Mouse (Mus musculus): Measurements from ENCODE around the gene Fam198a. TPM values are rescaled to one million over a fixed set of nuclear protein-coding genes. Genes with fewer than 3 reads are reported as not detected.

The Fam198a gene
- total and polyA plus RNA-seq, 2 experiments = 4.0 to 4.4 TPM

DNA sequence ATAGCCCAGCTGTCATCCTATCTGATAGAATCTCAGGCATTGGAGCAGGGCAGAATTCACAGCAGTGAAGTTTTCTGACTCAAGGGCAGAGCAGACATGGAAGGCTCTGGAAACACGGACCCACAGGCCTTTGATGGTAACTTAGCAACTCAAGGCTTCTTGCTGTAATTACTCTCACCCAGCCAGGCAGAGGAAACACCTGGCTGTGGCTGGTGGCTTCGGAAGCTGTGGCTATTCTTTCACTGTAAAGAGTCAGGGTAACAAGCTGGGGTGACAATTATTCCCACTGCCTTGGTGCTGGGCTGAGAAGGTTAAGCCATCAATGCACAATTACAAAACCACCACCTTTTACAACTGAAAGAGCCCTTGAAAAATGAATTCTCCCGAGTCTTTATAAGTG lies 42.3 kb downstream of the Fam198a start:
- 90% methylated on average over 3 of the region's 3 CpGs for WGBS
- Histone ChIP-seq H3K4me1 (ENCODE audit: control insufficient read depth, insufficient read depth, low read length) (no peaks in the 10 kb centered on the region), H3K79me2 (ENCODE audit: control insufficient read depth, insufficient read depth, low read length) (no peaks in the 10 kb centered on the region; the same call in 1 of the 2 replicates), H3K9ac (ENCODE audit: low read depth, low read length) (no peak overlapping the region), H3K36me3 (ENCODE audit: control insufficient read depth, insufficient read depth, low read length) (no peaks in the 10 kb centered on the region), H3K27me3 (ENCODE audit: control insufficient read depth, insufficient read depth, low read length) (no peaks in the 10 kb centered on the region), H3K4me3 (ENCODE audit: insufficient read depth, low read depth, low read length) (no peak overlapping the region), H3K27ac (replicated peaks; ENCODE audit: insufficient read depth, low read depth, low read length) (no peak overlapping the region)
- no peak for DNase-seq (ENCODE audit: extremely low read depth, low read depth, low spot score)
- TF ChIP-seq CTCF (IDR thresholded peaks at IDR 0.05; ENCODE audit: low read depth, low read length) (no peak), POLR2A (IDR thresholded peaks at IDR 0.05; ENCODE audit: extremely low read depth, insufficient read depth, low read length) (no peak)

DNA sequence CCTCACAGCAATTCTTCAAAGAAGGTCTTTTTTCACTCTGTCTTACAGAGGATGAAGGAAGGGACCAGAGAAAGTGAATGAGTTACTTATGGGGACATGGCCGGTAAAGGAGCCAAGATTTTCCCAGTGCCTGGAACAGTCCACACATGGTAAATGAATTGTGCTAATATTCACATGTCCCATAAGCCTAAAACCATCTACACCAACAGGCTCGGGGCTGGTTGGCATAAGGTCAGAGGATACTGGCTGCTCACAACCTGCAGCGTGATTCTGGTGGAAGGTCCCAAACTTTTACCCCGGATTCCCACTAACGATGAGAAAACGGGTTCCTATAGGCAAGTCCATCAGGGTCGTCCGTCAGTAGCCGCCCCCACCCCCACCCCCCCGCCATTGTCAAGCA lies 44.3 kb downstream of the Fam198a start:
- no peaks in the 10 kb centered on the region for H3K4me1 ChIP-seq (ENCODE audit: control insufficient read depth, insufficient read depth, low read length)
- no peak overlapping the region for H3K9ac ChIP-seq (ENCODE audit: low read depth, low read length)
- TF ChIP-seq POLR2A (IDR thresholded peaks at IDR 0.05; ENCODE audit: extremely low read depth, insufficient read depth, low read length) (no peak), CTCF (IDR thresholded peaks at IDR 0.05; ENCODE audit: low read depth, low read length) (no peak)
- no peaks in the 10 kb centered on the region for H3K27me3 ChIP-seq (ENCODE audit: control insufficient read depth, insufficient read depth, low read length)
- H3K79me2 ChIP-seq (ENCODE audit: control insufficient read depth, insufficient read depth, low read length) = no peaks in the 10 kb centered on the region; the same call in 1 of the 2 replicates
- H3K27ac ChIP-seq (replicated peaks; ENCODE audit: insufficient read depth, low read depth, low read length) = no peak overlapping the region
- no peaks in the 10 kb centered on the region for H3K36me3 ChIP-seq (ENCODE audit: control insufficient read depth, insufficient read depth, low read length)
- WGBS = 21% methylated on average over 10 of the region's 10 CpGs
- peak overlapping the region; percentile 56; the same call in 1 of the 2 replicates for H3K4me3 ChIP-seq (ENCODE audit: insufficient read depth, low read depth, low read length)
- DNase-seq (ENCODE audit: extremely low read depth, low read depth, low spot score) = no peak

DNA sequence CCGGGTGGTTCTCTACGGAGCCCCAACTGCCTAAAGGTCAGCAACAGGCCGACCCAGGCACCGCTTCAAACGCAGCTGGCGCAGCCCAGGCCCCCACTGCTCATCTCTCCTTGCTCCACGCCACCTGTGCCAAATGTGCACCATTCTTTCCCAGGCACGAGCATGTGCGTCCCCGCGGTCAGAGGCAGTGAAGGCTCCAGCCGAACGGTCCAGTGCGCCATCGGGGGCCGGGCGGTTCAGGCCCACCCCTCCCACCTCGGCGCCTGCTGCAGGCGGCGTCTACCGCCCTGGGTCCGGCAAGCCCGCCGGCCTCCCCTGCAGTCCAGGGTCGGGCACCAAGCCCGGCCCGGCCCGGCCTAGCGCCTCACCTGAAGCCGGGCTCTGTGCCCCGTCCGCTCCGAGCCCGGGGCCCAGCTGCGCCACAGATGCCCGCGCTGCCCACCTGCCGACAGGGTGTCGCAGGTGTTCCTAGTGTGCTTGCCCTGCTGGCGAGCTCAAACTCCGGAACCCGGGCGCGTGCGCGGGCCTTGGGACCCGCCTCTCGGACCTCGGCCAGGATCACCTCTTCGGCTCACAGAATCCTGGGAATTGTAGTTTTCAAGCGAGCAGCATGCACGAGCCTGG lies 44.8 kb downstream of the Fam198a start:
- peak; percentile 78 for DNase-seq (ENCODE audit: extremely low read depth, low read depth, low spot score)
- no peaks in the 10 kb centered on the region for H3K36me3 ChIP-seq (ENCODE audit: control insufficient read depth, insufficient read depth, low read length)
- no peaks in the 10 kb centered on the region for H3K27me3 ChIP-seq (ENCODE audit: control insufficient read depth, insufficient read depth, low read length)
- no peaks in the 10 kb centered on the region; the same call in 1 of the 2 replicates for H3K79me2 ChIP-seq (ENCODE audit: control insufficient read depth, insufficient read depth, low read length)
- WGBS = 1% methylated on average over 53 of the region's 53 CpGs
- no peak for TF ChIP-seq CTCF (IDR thresholded peaks at IDR 0.05; ENCODE audit: low read depth, low read length)
- TF ChIP-seq POLR2A (IDR thresholded peaks at IDR 0.05; ENCODE audit: extremely low read depth, insufficient read depth, low read length) = 0 out of 2 replicates have a peak, but pooled peaks have one; percentile 25
- H3K4me1 ChIP-seq (ENCODE audit: control insufficient read depth, insufficient read depth, low read length) = no peaks in the 10 kb centered on the region
- peak overlapping the region; percentile 81 for H3K9ac ChIP-seq (ENCODE audit: low read depth, low read length)
- peak overlapping the region; percentile 56 for H3K4me3 ChIP-seq (ENCODE audit: insufficient read depth, low read depth, low read length)
- H3K27ac ChIP-seq (replicated peaks; ENCODE audit: insufficient read depth, low read depth, low read length) = no peak overlapping the region

DNA sequence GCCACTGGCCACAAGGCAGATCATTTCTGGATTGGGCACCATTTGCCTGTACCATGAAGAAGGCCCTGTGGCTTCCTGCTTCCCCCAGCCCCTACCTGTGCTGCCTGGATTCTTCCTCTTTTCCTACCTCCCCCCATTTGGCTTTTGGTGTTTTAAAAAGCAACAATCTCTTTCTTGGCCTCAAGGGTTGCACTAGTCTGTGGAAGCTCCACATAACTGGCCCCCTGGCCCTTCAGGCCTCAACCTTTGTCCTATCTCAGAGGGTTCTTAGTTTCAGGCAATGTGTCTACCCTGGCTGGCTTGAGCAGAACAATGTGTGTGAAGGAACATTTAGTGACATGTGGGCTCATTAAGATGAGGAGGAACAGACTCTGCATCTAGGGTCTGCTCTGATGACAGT lies 46.2 kb downstream of the Fam198a start, which contains the start of gene Pomgnt2:
Pomgnt2 (minus strand) TSS at position 101 of the 400 bp plus-strand sequence.
- Histone ChIP-seq H3K36me3 (ENCODE audit: control insufficient read depth, insufficient read depth, low read length) (no peaks in the 10 kb centered on the region), H3K4me1 (ENCODE audit: control insufficient read depth, insufficient read depth, low read length) (no peaks in the 10 kb centered on the region), H3K9ac (ENCODE audit: low read depth, low read length) (no peak within 1 kb of the TSS), H3K27me3 (ENCODE audit: control insufficient read depth, insufficient read depth, low read length) (no peaks in the 10 kb centered on the region), H3K4me3 (ENCODE audit: insufficient read depth, low read depth, low read length) (no peak within 1 kb of the TSS), H3K79me2 (ENCODE audit: control insufficient read depth, insufficient read depth, low read length) (no peaks in the 10 kb centered on the region; the same call in 1 of the 2 replicates), H3K27ac (replicated peaks; ENCODE audit: insufficient read depth, low read depth, low read length) (no peak within 1 kb of the TSS)
- no peak for DNase-seq (ENCODE audit: extremely low read depth, low read depth, low spot score)
- no peak for TF ChIP-seq CTCF (IDR thresholded peaks at IDR 0.05; ENCODE audit: low read depth, low read length)
- TF ChIP-seq POLR2A (IDR thresholded peaks at IDR 0.05; ENCODE audit: extremely low read depth, insufficient read depth, low read length) = no peak

DNA sequence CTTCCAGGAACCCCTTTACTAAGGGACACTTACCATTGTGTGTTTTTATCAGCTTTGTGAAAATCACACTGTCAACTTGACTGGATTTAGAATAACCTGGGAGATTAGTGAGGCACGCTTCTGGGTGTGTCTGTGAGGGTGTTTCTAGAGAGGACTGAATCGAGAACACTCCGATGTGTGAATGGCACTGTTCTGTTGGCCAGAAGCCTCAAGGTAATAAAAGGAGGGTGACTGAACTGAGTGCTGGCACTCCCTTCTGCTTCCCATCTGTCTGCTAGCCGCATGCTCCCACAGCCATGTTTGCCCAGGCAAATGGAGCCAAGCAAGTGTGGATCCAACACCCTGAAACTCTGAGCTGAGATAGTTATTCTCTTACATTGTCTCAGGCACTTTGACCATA lies 47.2 kb downstream of the Fam198a start:
- no peak for TF ChIP-seq POLR2A (IDR thresholded peaks at IDR 0.05; ENCODE audit: extremely low read depth, insufficient read depth, low read length)
- no peak for TF ChIP-seq CTCF (IDR thresholded peaks at IDR 0.05; ENCODE audit: low read depth, low read length)
- H3K4me3 ChIP-seq (ENCODE audit: insufficient read depth, low read depth, low read length) = no peak overlapping the region
- 80% methylated on average over 4 of the region's 4 CpGs for WGBS
- H3K27me3 ChIP-seq (ENCODE audit: control insufficient read depth, insufficient read depth, low read length) = no peaks in the 10 kb centered on the region
- H3K27ac ChIP-seq (replicated peaks; ENCODE audit: insufficient read depth, low read depth, low read length) = no peak overlapping the region
- no peaks in the 10 kb centered on the region for H3K4me1 ChIP-seq (ENCODE audit: control insufficient read depth, insufficient read depth, low read length)
- H3K9ac ChIP-seq (ENCODE audit: low read depth, low read length) = no peak overlapping the region
- no peak for DNase-seq (ENCODE audit: extremely low read depth, low read depth, low spot score)
- H3K36me3 ChIP-seq (ENCODE audit: control insufficient read depth, insufficient read depth, low read length) = no peaks in the 10 kb centered on the region
- H3K79me2 ChIP-seq (ENCODE audit: control insufficient read depth, insufficient read depth, low read length) = no peaks in the 10 kb centered on the region; the same call in 1 of the 2 replicates

DNA sequence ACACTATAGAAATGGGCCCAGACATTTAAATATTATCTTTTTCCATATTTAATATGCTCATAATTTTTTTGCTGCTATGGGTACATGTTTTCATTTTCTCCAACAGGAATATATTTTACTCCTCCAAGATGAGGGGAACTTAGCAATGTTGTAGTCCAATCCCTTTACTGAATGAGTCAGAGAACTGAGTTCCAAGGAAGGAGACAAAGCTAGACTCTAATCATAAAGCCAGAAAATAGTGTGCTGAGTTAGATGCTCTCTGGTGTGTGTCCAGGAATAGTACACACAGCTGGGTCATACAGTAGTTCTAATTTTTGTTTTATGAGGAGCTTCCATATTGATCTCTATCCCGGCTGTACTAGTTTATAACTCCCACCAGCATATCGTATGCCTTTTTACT lies 55.4 kb downstream of the Fam198a start:
- no peaks in the 10 kb centered on the region for H3K36me3 ChIP-seq (ENCODE audit: control insufficient read depth, insufficient read depth, low read length)
- H3K4me1 ChIP-seq (ENCODE audit: control insufficient read depth, insufficient read depth, low read length) = no peaks in the 10 kb centered on the region
- no peak overlapping the region for H3K9ac ChIP-seq (ENCODE audit: low read depth, low read length)
- DNase-seq (ENCODE audit: extremely low read depth, low read depth, low spot score) = no peak
- no peaks in the 10 kb centered on the region for H3K27me3 ChIP-seq (ENCODE audit: control insufficient read depth, insufficient read depth, low read length)
- no peak overlapping the region for H3K27ac ChIP-seq (replicated peaks; ENCODE audit: insufficient read depth, low read depth, low read length)
- TF ChIP-seq POLR2A (IDR thresholded peaks at IDR 0.05; ENCODE audit: extremely low read depth, insufficient read depth, low read length) (no peak), CTCF (IDR thresholded peaks at IDR 0.05; ENCODE audit: low read depth, low read length) (no peak)
- no peak overlapping the region for H3K4me3 ChIP-seq (ENCODE audit: insufficient read depth, low read depth, low read length)
- WGBS = 90% methylated on average over 2 of the region's 2 CpGs
- no peaks in the 10 kb centered on the region for H3K79me2 ChIP-seq (ENCODE audit: control insufficient read depth, insufficient read depth, low read length)

Data from liver, adult 2 months (tissue).